Mouse (Mus musculus): ENCODE results near the gene Zfp593.
"Not testable (repeated sequence)": the region's sequence is repeated elsewhere in the genome, so short reads cannot be mapped to it uniquely, and the experiment has no call there.

The Zfp593 gene

GRCm38 (mm10) chr4:134245148-134245843 is at the start of gene Zfp593:
Gene Zfp593, minus strand, starts transcription at chr4:134245592.
- peak; percentile 93 to 95 for DNase-seq (ENCODE audit: low spot score in 2 of 2)

GRCm38 (mm10) chr4:134293692-134294163 is 48.3 kb upstream of the Zfp593 start:
- DNase-seq (ENCODE audit: low spot score in 2 of 2): no peak

DNA sequence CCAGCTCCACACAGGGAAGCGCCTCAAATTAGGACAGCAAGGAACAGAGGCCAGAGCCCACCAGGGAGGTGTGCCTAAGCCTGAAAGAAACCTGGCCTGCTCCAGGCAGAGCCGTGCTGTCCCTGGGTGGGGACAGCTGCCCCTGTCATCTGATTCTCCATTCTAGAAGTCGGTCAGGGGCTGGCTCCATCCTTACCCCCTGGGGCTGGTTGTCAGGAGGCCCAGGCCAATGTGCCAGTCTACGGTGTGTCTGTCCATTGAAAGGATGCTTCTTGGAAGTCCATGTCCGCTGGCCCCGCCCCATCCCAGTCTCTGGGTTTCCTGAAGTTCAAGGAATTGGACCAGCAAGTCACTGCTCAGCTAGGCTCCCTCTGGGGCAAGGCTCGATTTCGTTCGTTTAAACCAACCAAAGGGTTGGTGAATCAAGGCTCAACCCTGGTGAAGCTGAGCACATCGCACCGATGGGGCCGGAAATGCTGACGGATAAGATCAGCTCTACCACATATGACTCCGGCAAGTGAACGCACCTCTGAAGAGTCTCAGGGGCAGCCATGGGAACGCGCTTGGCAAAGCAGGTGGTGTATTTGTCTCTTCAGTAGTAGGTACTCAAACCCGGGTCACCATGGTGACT is 47.8 kb upstream of the Zfp593 start:
- no peak for DNase-seq (ENCODE audit: low spot score in 2 of 2)

DNA sequence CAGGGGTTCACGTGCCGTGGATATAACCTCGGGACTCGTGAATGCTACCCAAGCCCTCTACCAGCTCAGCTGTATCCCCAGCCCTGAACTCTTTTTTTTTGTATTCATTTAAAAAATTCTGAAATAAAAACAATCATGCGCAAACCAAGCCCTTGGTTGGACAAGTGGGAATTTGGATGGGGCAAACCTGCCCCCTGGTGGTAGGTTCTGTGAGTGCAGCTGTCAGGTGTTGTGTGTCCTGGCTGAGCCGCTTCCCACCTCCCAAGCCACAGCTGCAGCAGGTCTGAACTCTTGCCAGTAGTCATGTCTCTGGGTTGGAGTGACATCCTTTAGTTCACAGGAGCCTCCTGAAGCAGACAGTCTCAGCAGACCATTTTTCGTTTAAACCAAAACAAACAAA is 46.7 kb upstream of the Zfp593 start:
- peak; percentile 53 to 76 for DNase-seq (ENCODE audit: low spot score in 2 of 2)

DNA sequence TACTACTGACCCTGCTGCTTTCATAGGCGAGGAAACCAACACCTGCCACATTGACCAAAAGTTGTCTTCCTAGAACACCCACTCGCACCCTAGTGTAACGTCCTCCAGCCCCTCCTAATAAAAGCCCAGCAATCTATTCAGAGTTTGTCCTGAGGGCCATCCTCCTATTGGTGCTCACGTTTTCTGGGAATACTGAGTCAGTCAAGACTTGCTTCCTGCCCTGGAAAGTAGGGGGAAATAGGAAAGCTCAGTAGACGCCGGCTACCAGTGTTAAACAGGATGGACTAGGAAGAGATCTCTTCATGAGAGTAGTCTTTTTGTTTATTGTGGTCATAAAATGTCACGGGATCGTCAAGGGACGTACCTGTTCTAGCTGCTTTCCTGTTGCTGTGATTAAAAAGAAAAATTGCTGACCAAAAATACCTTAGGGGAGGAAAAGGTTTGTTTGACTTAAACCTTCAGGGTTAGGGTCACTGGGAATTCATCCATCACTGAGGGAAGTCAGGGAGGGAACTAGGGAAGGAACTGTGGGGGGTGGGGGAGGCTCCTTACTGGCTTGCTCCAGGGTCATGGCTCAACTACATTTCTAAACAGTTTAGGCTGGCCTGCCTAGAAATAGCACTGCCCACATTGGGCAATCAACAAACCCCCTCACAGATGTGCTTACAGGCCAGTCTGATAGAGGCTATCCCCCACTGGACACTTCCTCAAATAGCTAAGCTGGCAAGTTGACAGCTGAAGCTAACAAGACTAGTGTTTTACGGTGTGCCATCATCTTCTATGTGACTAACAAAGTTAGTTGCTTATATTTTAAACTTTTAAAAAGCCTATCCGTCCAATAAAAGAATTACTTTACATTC is 43.2 kb upstream of the Zfp593 start:
- no peak for DNase-seq (ENCODE audit: low spot score in 2 of 2)

- peak; percentile 52 to 70 for DNase-seq (ENCODE audit: low spot score in 2 of 2)
Measured at GRCm38 (mm10) chr4:134287575-134288025, 42.2 kb upstream of the Zfp593 start, which contains the start of gene Pdik1l. Gene Pdik1l, minus strand, starts transcription at chr4:134287895.

- peak; percentile 95 to 98 for DNase-seq (ENCODE audit: low spot score in 2 of 2)
Measured at GRCm38 (mm10) chr4:134287168-134287564, 41.8 kb upstream of the Zfp593 start.

DNA sequence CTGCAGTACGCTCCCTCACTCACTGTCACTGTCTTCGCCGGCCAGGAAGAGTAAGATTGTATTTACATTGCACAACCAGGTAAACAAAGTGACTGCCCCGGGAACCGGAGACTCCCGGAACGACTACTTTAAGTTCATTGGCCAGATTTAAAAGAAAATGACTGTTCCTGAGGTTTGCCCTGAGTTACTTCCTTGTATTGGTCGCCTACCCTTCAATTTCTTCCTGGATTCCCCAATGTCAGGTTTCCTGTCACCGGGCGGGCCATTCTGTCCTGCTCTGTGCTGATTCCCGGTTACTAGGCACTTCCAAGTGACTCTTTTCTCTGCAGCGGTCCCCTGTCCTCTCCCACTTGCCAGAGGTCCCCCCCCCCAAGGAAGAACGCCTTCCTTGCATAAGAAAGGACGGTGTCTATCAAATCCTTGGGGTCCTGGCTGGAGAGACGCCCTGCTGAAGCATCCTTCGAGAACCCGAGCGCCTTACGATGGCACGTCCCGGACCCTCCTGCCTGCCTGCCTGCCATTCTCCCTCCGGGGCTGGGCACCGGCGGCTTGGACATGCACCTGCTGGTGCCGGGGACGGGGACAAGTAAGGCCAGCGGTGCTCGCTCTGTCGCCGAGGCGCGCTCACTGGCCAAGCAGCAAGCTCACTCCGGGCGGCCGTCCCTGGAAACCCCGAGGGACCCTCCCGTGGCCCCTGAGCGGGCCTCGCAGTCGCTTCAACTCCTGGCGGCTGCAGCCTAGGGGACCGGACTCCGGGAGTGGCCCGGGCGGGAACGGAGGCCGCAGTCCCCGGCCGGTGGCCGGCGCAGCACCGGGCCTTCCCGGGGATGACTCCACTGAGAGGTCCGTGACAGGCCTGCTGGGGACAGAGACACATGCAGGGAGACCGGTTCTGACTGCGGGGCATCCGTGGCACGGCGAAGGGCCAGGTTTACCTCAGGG is 41.1 kb upstream of the Zfp593 start:
- no peak for DNase-seq (ENCODE audit: low spot score in 2 of 2)

DNA sequence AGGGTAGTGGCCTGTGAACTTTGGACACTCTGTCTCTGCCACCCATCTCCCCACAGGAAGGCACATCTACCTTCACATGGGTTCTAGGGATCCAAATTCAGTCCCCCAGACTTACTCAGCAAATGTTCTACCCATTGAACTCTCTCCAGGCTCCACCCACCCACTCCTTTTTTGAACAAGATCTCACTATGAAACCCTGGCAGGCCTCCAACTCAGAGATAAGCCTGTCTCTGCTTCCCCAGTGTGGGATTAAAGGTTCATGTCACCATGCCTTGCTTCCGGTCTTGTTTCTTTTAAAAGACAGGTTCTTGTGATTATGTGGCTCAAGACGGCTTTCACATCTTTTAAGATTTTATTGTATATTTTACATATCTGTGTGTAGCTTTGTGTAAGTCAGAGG is 39.5 kb upstream of the Zfp593 start:
- DNase-seq (ENCODE audit: low spot score in 2 of 2): no peak

- no peak for DNase-seq (ENCODE audit: low spot score in 2 of 2)
Measured at GRCm38 (mm10) chr4:134273417-134274345, 28.3 kb upstream of the Zfp593 start.

GRCm38 (mm10) chr4:134272731-134273416 is 27.5 kb upstream of the Zfp593 start:
- no peak for DNase-seq (ENCODE audit: low spot score in 2 of 2)

GRCm38 (mm10) chr4:134271979-134272378 is 26.6 kb upstream of the Zfp593 start:
- DNase-seq (ENCODE audit: low spot score in 2 of 2): no peak

DNA sequence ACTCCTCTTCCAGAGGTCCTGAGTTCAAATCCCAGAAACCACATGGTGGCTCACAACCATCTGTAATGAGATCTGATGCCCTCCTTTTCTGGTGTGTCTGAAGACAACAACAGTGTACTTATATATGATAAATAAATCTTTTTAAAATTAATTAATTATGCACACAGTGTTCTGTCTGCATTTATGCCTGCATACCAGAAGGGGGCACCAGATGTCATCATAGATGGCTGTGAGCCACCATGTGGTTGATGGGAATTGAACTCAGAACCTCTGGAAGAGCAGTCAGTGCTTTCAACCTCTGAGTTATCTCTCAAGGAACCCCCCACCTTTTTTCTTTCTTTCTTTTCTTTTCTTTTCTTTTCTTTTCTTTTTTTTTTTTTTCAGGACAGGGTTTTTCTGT is 24.2 kb upstream of the Zfp593 start:
- DNase-seq (ENCODE audit: low spot score in 2 of 2): not testable (repeated sequence)

DNA sequence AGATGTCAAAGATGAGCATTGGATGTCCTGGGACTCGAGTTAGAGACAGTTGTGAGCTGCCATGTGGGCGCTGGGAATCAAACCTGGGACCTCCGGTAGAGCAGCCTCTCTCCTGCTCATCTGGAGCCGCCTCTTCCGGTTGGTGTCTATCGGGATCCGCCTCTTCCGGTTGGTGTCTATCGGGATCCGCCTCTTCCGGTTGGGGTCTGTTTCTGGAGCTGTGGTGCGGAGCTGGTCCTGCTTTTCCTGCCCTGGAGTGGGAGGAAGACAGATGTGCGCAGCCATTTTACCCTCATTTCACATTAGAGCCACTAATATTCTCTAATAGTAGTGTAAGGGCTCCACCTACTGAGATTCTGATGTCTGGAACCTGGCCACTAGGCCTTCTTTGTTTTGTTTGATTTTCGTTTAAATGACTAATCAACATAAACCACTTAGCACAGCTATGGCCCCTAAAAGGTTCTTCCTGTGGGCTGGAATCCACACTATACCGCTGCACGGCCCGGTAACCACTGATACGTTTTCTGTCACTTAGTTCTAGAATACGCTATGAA is 22.8 kb upstream of the Zfp593 start:
- no peak for DNase-seq (ENCODE audit: low spot score in 2 of 2)

- DNase-seq (ENCODE audit: low spot score in 2 of 2): no peak
Measured at GRCm38 (mm10) chr4:134265860-134266585, 20.6 kb upstream of the Zfp593 start.

GRCm38 (mm10) chr4:134263191-134263590 is 17.8 kb upstream of the Zfp593 start:
- DNase-seq (ENCODE audit: low spot score in 2 of 2): peak in 1 of 2 experiments; percentile 59

DNA sequence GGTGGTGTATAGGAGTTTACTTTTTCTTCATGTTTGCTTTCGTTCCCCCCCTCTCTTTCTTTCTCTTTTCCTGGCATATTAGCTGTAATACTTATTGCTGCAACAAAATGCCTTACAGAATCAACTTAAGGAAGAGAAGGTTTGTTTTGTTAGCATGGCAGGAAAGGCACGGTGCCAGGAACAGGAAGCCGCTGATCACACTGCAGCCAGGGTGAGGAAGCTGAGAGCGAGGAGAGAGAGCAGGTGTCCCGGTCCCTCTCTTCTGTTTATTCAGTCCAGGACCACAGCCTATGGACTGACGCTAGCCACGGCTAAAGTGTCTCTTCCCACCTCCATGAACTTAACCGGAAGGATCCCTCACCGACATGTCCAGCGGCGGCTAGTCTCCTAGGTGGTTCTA is 13.0 kb upstream of the Zfp593 start:
- no peak for DNase-seq (ENCODE audit: low spot score in 2 of 2)
